Mouse (Mus musculus): ENCODE results near the gene Pik3r2.

- TF ChIP-seq CTCF (IDR thresholded peaks at IDR 0.05; ENCODE audit: borderline replicate concordance, extremely low read depth, insufficient read depth, insufficient read length) (no peak), POLR2A (IDR thresholded peaks at IDR 0.05; ENCODE audit: borderline replicate concordance, extremely low read depth, insufficient read depth, insufficient read length, poor library complexity, severe bottlenecking) (no peak)
Measured at GRCm38 (mm10) chr8:70769858-70770257, 6.7 kb downstream of the Pik3r2 start.
